9 mouse cellular contexts compared by ENCODE assay signal in genomic region chrX:8095546-8095945, GRCm38 (mm10). TPM values are rescaled to one million over a fixed set of nuclear protein-coding genes. Genes with fewer than 3 reads are reported as not detected.
DNase-seq lines count a peak whose midpoint lies in the region; ATAC-seq and TF ChIP-seq lines count a peak whose summit lies in the region.
"Had no signal": no experiment of that assay in that cellular context is flagged by ENCODE, and none has a peak within 500 bp of the region (broad histone marks: within the 10 kb centered on the region; RNA-seq: fewer than 3 reads in every experiment).

No protein-coding gene starts in this region.

- DNase-seq in layer of hippocampus, adult 2 months (ENCODE audit: low spot score in 2 of 2), result no peak
- no peak for DNase-seq in layer of hippocampus, adult 8-10 months (ENCODE audit: low spot score in 2 of 2)
- no peak for DNase-seq in embryo, embryonic 10 days (ENCODE audit: low spot score)
- DNase-seq in left cerebral cortex, adult 11 months (ENCODE audit: low spot score), result no peak
- DNase-seq: kidney, postnatal 36 days had no signal

- no peak overlapping the region for H3K9ac ChIP-seq in embryonic facial prominence, embryonic 12.5 days
- no peak overlapping the region for H3K9ac ChIP-seq in intestine, embryonic 16.5 days (ENCODE audit: low read depth, low read length)
- no peak overlapping the region for H3K9ac ChIP-seq in neural tube, embryonic 12.5 days

- TF ChIP-seq CTCF in layer of hippocampus, adult 2 months (conservative IDR thresholded peaks at IDR 0.05), result no peak

- H3K4me2 ChIP-seq in embryonic facial prominence, embryonic 12.5 days (replicated peaks), result peak overlapping the region; percentile 29
- 0 out of 2 replicates have a peak overlapping the region, but pooled peaks have one; percentile 25 for H3K4me2 ChIP-seq in intestine, embryonic 16.5 days (ENCODE audit: low read depth, low read length)
- peak overlapping the region; percentile 49 for H3K4me2 ChIP-seq in neural tube, embryonic 12.5 days (replicated peaks)

- H3K36me3 ChIP-seq in embryonic facial prominence, embryonic 12.5 days, result no peaks in the 10 kb centered on the region
- H3K36me3 ChIP-seq in intestine, embryonic 16.5 days (ENCODE audit: control insufficient read depth, insufficient read depth, low read length), result no peaks in the 10 kb centered on the region
- H3K36me3 ChIP-seq in neural tube, embryonic 12.5 days, result no peaks in the 10 kb centered on the region

- WGBS in embryonic facial prominence, embryonic 12.5 days, result 82% methylated on average over 10 of the region's 10 CpGs
- 72% methylated on average over 10 of the region's 10 CpGs for WGBS in intestine, embryonic 16.5 days
- 88% methylated on average over 10 of the region's 10 CpGs for WGBS in neural tube, embryonic 12.5 days

- no peak for ATAC-seq in embryonic facial prominence, embryonic 12.5 days (ENCODE audit: insufficient number of reproducible peaks, insufficient read depth, low FRiP score, low TSS enrichment)
- ATAC-seq in intestine, embryonic 16.5 days, result no peak
- no peak for ATAC-seq in neural tube, embryonic 12.5 days (ENCODE audit: low FRiP score, low read depth)
- ATAC-seq in megakaryocyte-erythroid progenitor cell, adult 5-6 weeks (replicated peaks; ENCODE audit: low FRiP score, low TSS enrichment, poor library complexity, severe bottlenecking), result no peak

- no peaks in the 10 kb centered on the region for H3K9me3 ChIP-seq in embryonic facial prominence, embryonic 12.5 days
- no peaks in the 10 kb centered on the region for H3K9me3 ChIP-seq in intestine, embryonic 16.5 days (ENCODE audit: control insufficient read depth, low read length)
- no peaks in the 10 kb centered on the region for H3K9me3 ChIP-seq in neural tube, embryonic 12.5 days

- H3K4me1 ChIP-seq in embryonic facial prominence, embryonic 12.5 days, result 0 out of 2 replicates have a peak, but pooled peaks cover under 1% of the 10 kb centered on the region
- peaks cover under 1% of the 10 kb centered on the region; the same call in 1 of the 2 replicates for H3K4me1 ChIP-seq in intestine, embryonic 16.5 days (ENCODE audit: control insufficient read depth, insufficient read depth, low read length)
- H3K4me1 ChIP-seq in neural tube, embryonic 12.5 days, result no peaks in the 10 kb centered on the region

- peak overlapping the region; percentile 52 for H3K4me3 ChIP-seq in layer of hippocampus, adult 2 months
- H3K4me3 ChIP-seq in embryonic facial prominence, embryonic 12.5 days, result no peak overlapping the region
- no peak overlapping the region for H3K4me3 ChIP-seq in intestine, embryonic 16.5 days (ENCODE audit: low read length)
- H3K4me3 ChIP-seq in neural tube, embryonic 12.5 days, result no peak overlapping the region

- H3K27me3 ChIP-seq in embryonic facial prominence, embryonic 12.5 days, result no peaks in the 10 kb centered on the region
- H3K27me3 ChIP-seq in intestine, embryonic 16.5 days (replicated peaks; ENCODE audit: control insufficient read depth, insufficient read depth, low read length), result no peaks in the 10 kb centered on the region
- H3K27me3 ChIP-seq in neural tube, embryonic 12.5 days (replicated peaks), result no peaks in the 10 kb centered on the region

- H3K27ac ChIP-seq in layer of hippocampus, adult 2 months, result peak overlapping the region; percentile 80; the same call in 1 of the 2 replicates
- no peak overlapping the region for H3K27ac ChIP-seq in embryonic facial prominence, embryonic 12.5 days
- no peak overlapping the region for H3K27ac ChIP-seq in intestine, embryonic 16.5 days (ENCODE audit: low read length)
- no peak overlapping the region for H3K27ac ChIP-seq in neural tube, embryonic 12.5 days

RNA-seq across cellular contexts. Expression of gene Was, which starts 5.2 kb away (rescaled TPM):
- total RNA-seq in layer of hippocampus, adult 2 months (2021), result 1 to 10 TPM in 1 of 2 experiments, under 1 TPM in 1; 0.98 to 2.0 TPM
- 1 to 10 TPM in 3 of 4 experiments, under 1 TPM in 1; 0.83 to 4.5 (median 2.4) TPM for total RNA-seq in layer of hippocampus, adult 8-10 months (2022)
- 0.19 and 0.20 TPM in 2 replicates for polyA plus RNA-seq in embryonic facial prominence, embryonic 12.5 days (2016; fragmentation: Nextera tagmentation; extraction: Ambion mirVana)
- 0.61 and 0.87 TPM in 2 replicates for polyA plus RNA-seq in intestine, embryonic 16.5 days (2015; fragmentation: Nextera tagmentation; extraction: Ambion mirVana)
- polyA plus RNA-seq in neural tube, embryonic 12.5 days (2016; fragmentation: Nextera tagmentation; extraction: Ambion mirVana), result 0.22 and 0.23 TPM in 2 replicates
- 39.5 and 46.0 TPM in 2 replicates for total RNA-seq in megakaryocyte-erythroid progenitor cell, adult 5-6 weeks (2014; fragmentation: Nextera tagmentation)
- 56.1 and 61.3 TPM in 2 replicates for total RNA-seq in megakaryocyte-erythroid progenitor cell, adult 5-6 weeks (2017)

RNA-seq across cellular contexts. Expression of gene Suv39h1, which starts 21.0 kb away (rescaled TPM):
- 10 to 100 TPM; 20.2 to 20.3 TPM for total RNA-seq in layer of hippocampus, adult 2 months (2021)
- 10 to 100 TPM; 18.1 to 28.6 (median 23.6) TPM for total RNA-seq in layer of hippocampus, adult 8-10 months (2022)
- polyA plus RNA-seq in embryonic facial prominence, embryonic 12.5 days (2016; fragmentation: Nextera tagmentation; extraction: Ambion mirVana), result 77.3 and 77.8 TPM in 2 replicates
- 36.7 and 43.7 TPM in 2 replicates for polyA plus RNA-seq in intestine, embryonic 16.5 days (2015; fragmentation: Nextera tagmentation; extraction: Ambion mirVana)
- 58.3 and 63.2 TPM in 2 replicates for polyA plus RNA-seq in neural tube, embryonic 12.5 days (2016; fragmentation: Nextera tagmentation; extraction: Ambion mirVana)
- total RNA-seq in megakaryocyte-erythroid progenitor cell, adult 5-6 weeks (2014; fragmentation: Nextera tagmentation), result 79.0 and 89.2 TPM in 2 replicates
- total RNA-seq in megakaryocyte-erythroid progenitor cell, adult 5-6 weeks (2017), result 68.2 and 84.3 TPM in 2 replicates

RNA-seq across cellular contexts. Expression of gene Wdr13, which starts 37.1 kb away (rescaled TPM):
- total RNA-seq in layer of hippocampus, adult 2 months (2021), result 100 to 1,000 TPM; 208 to 235 TPM
- 100 to 1,000 TPM; 188 to 218 (median 204) TPM for total RNA-seq in layer of hippocampus, adult 8-10 months (2022)
- polyA plus RNA-seq in embryonic facial prominence, embryonic 12.5 days (2016; fragmentation: Nextera tagmentation; extraction: Ambion mirVana), result 23.1 and 23.6 TPM in 2 replicates
- 19.8 and 22.3 TPM in 2 replicates for polyA plus RNA-seq in intestine, embryonic 16.5 days (2015; fragmentation: Nextera tagmentation; extraction: Ambion mirVana)
- polyA plus RNA-seq in neural tube, embryonic 12.5 days (2016; fragmentation: Nextera tagmentation; extraction: Ambion mirVana), result 42.6 and 45.0 TPM in 2 replicates
- total RNA-seq in megakaryocyte-erythroid progenitor cell, adult 5-6 weeks (2014; fragmentation: Nextera tagmentation), result 23.0 TPM in 2 replicates
- total RNA-seq in megakaryocyte-erythroid progenitor cell, adult 5-6 weeks (2017), result 14.9 and 26.6 TPM in 2 replicates

RNA-seq across cellular contexts. Expression of gene Rbm3, which starts 50.1 kb away (rescaled TPM):
- 100 to 1,000 TPM; 111 to 133 TPM for total RNA-seq in layer of hippocampus, adult 2 months (2021)
- total RNA-seq in layer of hippocampus, adult 8-10 months (2022), result 100 to 1,000 TPM; 111 to 215 (median 130) TPM
- 466 and 497 TPM in 2 replicates for polyA plus RNA-seq in embryonic facial prominence, embryonic 12.5 days (2016; fragmentation: Nextera tagmentation; extraction: Ambion mirVana)
- polyA plus RNA-seq in intestine, embryonic 16.5 days (2015; fragmentation: Nextera tagmentation; extraction: Ambion mirVana), result 372 and 405 TPM in 2 replicates
- polyA plus RNA-seq in neural tube, embryonic 12.5 days (2016; fragmentation: Nextera tagmentation; extraction: Ambion mirVana), result 397 and 400 TPM in 2 replicates
- total RNA-seq in megakaryocyte-erythroid progenitor cell, adult 5-6 weeks (2014; fragmentation: Nextera tagmentation), result 798 and 978 TPM in 2 replicates
- 1,469 and 1,492 TPM in 2 replicates for total RNA-seq in megakaryocyte-erythroid progenitor cell, adult 5-6 weeks (2017)

Comparison
In these comparisons a context has a peak if more than half of its experiments do, and no peak if none do; other contexts are left out.
1. RNA of gene Was, which starts 5.2 kb away (total RNA-seq): 39.5 to 61.3 TPM in megakaryocyte-erythroid progenitor cell, adult 5-6 weeks; 0.83 to 4.5 TPM in layer of hippocampus, adult 8-10 months and 0.98 to 2.0 TPM in layer of hippocampus, adult 2 months; every median in the first group is over 4 times any median in the second.
2. RNA of gene Wdr13, which starts 37.1 kb away (total RNA-seq): 208 to 235 TPM in layer of hippocampus, adult 2 months and 188 to 218 TPM in layer of hippocampus, adult 8-10 months; 14.9 to 26.6 TPM in megakaryocyte-erythroid progenitor cell, adult 5-6 weeks; every median in the first group is over 4 times any median in the second.
3. Peak in every context shown above with its lines, with median percentiles within 50 percentile points of each other: H3K4me2 ChIP-seq.